12 mouse cellular contexts compared by ENCODE assay signal in genomic region chr8:89038920-89039319, GRCm38 (mm10). TPM values are rescaled to one million over a fixed set of nuclear protein-coding genes. Genes with fewer than 3 reads are reported as not detected.
A peak's percentile ranks its signal among the peaks of the same experiment; 100 is the strongest.
DNase-seq lines count a peak whose midpoint lies in the region; ATAC-seq lines count a peak whose summit lies in the region.
"Had no signal": no experiment of that assay in that cellular context is flagged by ENCODE, and none has a peak within 500 bp of the region (broad histone marks: within the 10 kb centered on the region; RNA-seq: fewer than 3 reads in every experiment).

No protein-coding gene starts in this region.

- WGBS in heart, embryonic 11.5 days (ENCODE audit: insufficient replicate concordance): 54% methylated on average over 4 of the region's 4 CpGs
- 40% methylated on average over 4 of the region's 4 CpGs for WGBS in midbrain, embryonic 10.5 days
- WGBS in midbrain, embryonic 15.5 days: 48% methylated on average over 4 of the region's 4 CpGs
- 36% methylated on average over 4 of the region's 4 CpGs for WGBS in midbrain, embryonic 12.5 days

- H3K4me1 ChIP-seq in heart, embryonic 11.5 days (ENCODE audit: control insufficient read depth, insufficient read depth, low read length): 0 out of 2 replicates have a peak, but pooled peaks cover 3% of the 10 kb centered on the region
- H3K4me1 ChIP-seq in midbrain, embryonic 10.5 days: peaks cover 79% of the 10 kb centered on the region
- peaks cover 34% of the 10 kb centered on the region for H3K4me1 ChIP-seq in midbrain, embryonic 15.5 days
- H3K4me1 ChIP-seq in midbrain, embryonic 12.5 days: peaks cover 52% of the 10 kb centered on the region
- H3K4me1 ChIP-seq: liver, embryonic 13.5 days had no signal

- H3K4me2 ChIP-seq in heart, embryonic 11.5 days: peak overlapping the region; percentile 43; the same call in 1 of the 2 replicates
- no peak overlapping the region for H3K4me2 ChIP-seq in midbrain, embryonic 15.5 days
- peak overlapping the region; percentile 83 for H3K4me2 ChIP-seq in midbrain, embryonic 12.5 days (replicated peaks)

- H3K4me3 ChIP-seq in heart, embryonic 11.5 days (ENCODE audit: low read depth, low read length): 0 out of 2 replicates have a peak overlapping the region, but pooled peaks have one; percentile 5
- peak overlapping the region; percentile 94 for H3K4me3 ChIP-seq in midbrain, embryonic 10.5 days
- H3K4me3 ChIP-seq in midbrain, embryonic 15.5 days: no peak overlapping the region
- peak overlapping the region; percentile 79 for H3K4me3 ChIP-seq in midbrain, embryonic 12.5 days
- H3K4me3 ChIP-seq: liver, embryonic 13.5 days had no signal

- no peaks in the 10 kb centered on the region for H3K36me3 ChIP-seq in heart, embryonic 11.5 days (ENCODE audit: control insufficient read depth, insufficient read depth, low read length)
- no peaks in the 10 kb centered on the region for H3K36me3 ChIP-seq in midbrain, embryonic 10.5 days
- no peaks in the 10 kb centered on the region for H3K36me3 ChIP-seq in midbrain, embryonic 15.5 days (replicated peaks)
- no peaks in the 10 kb centered on the region for H3K36me3 ChIP-seq in midbrain, embryonic 12.5 days
- H3K36me3 ChIP-seq: G1E; liver, embryonic 13.5 days had no signal

- no peaks in the 10 kb centered on the region for H3K9me3 ChIP-seq in heart, embryonic 11.5 days (replicated peaks; ENCODE audit: control insufficient read depth, low read length)
- H3K9me3 ChIP-seq in midbrain, embryonic 10.5 days (replicated peaks): no peaks in the 10 kb centered on the region
- H3K9me3 ChIP-seq in midbrain, embryonic 15.5 days: no peaks in the 10 kb centered on the region
- H3K9me3 ChIP-seq in midbrain, embryonic 12.5 days: no peaks in the 10 kb centered on the region
- H3K9me3 ChIP-seq: liver, embryonic 13.5 days had no signal

- ATAC-seq in heart, embryonic 11.5 days (replicated peaks; ENCODE audit: insufficient number of reproducible peaks, low FRiP score, low TSS enrichment): no peak
- no peak for ATAC-seq in midbrain, embryonic 15.5 days (replicated peaks)
- no peak for ATAC-seq in midbrain, embryonic 12.5 days (ENCODE audit: low FRiP score, low read depth)

- DNase-seq in heart, postnatal 10 days: no peak
- no peak for DNase-seq in midbrain, embryonic 10.5 days (ENCODE audit: low spot score)
- no peak for DNase-seq in adrenal gland, postnatal 4 days (ENCODE audit: low spot score in 2 of 2)
- DNase-seq in c-Kit-positive CD71-positive TER-119-positive erythroid progenitor cells, embryonic 14.5 days (ENCODE audit: low spot score): no peak
- no peak for DNase-seq in urinary bladder, postnatal 25 days (ENCODE audit: low spot score)
- DNase-seq: liver, embryonic 13.5 days had no signal

- intact Hi-C loops in heart, postnatal 10 days (cut with DNase I): no loop called here

- no peak overlapping the region for H3K9ac ChIP-seq in heart, embryonic 11.5 days (ENCODE audit: low read depth, low read length)
- H3K9ac ChIP-seq in midbrain, embryonic 15.5 days: no peak overlapping the region
- peak overlapping the region; percentile 21; the same call in 1 of the 2 replicates for H3K9ac ChIP-seq in midbrain, embryonic 12.5 days (replicated peaks)
- H3K9ac ChIP-seq: liver, embryonic 13.5 days had no signal

- no peak overlapping the region for H3K27ac ChIP-seq in heart, embryonic 11.5 days (ENCODE audit: low read depth, low read length)
- H3K27ac ChIP-seq in midbrain, embryonic 10.5 days (replicated peaks): peak overlapping the region; percentile 99
- no peak overlapping the region for H3K27ac ChIP-seq in midbrain, embryonic 15.5 days
- no peak overlapping the region for H3K27ac ChIP-seq in midbrain, embryonic 12.5 days (replicated peaks)
- H3K27ac ChIP-seq: liver, embryonic 13.5 days; macrophage had no signal

- H3K27me3 ChIP-seq in heart, embryonic 11.5 days (ENCODE audit: control insufficient read depth, insufficient read depth, low read length): peaks cover 3% of the 10 kb centered on the region; the same call in 1 of the 2 replicates
- peaks cover 5% of the 10 kb centered on the region; the same call in 1 of the 2 replicates for H3K27me3 ChIP-seq in midbrain, embryonic 10.5 days (ENCODE audit: low read depth, poor library complexity, severe bottlenecking)
- H3K27me3 ChIP-seq in midbrain, embryonic 15.5 days (replicated peaks): peaks cover 36% of the 10 kb centered on the region
- peaks cover 11% of the 10 kb centered on the region for H3K27me3 ChIP-seq in midbrain, embryonic 12.5 days

RNA-seq across cellular contexts. Expression of gene Sall1, which starts 5.0 kb away (rescaled TPM):
- polyA plus RNA-seq in heart, embryonic 11.5 days (2014; fragmentation: Nextera tagmentation; extraction: Ambion mirVana): 7.7 TPM in 2 replicates
- total RNA-seq in heart, postnatal 10 days (2021): 1 to 10 TPM; 2.0 to 2.8 TPM
- polyA plus RNA-seq in midbrain, embryonic 10.5 days (2016; fragmentation: Nextera tagmentation; extraction: Ambion mirVana): 15.3 and 17.5 TPM in 2 replicates
- polyA plus RNA-seq in midbrain, embryonic 15.5 days (2015; fragmentation: Nextera tagmentation; extraction: Ambion mirVana): 6.6 and 6.8 TPM in 2 replicates
- polyA plus RNA-seq in midbrain, embryonic 12.5 days (2016; fragmentation: Nextera tagmentation; extraction: Ambion mirVana): 13.4 and 16.2 TPM in 2 replicates
- total RNA-seq in adrenal gland, postnatal 4 days (2021): 10 to 100 TPM in 1 of 2 experiments, 1 to 10 TPM in 1; 1.5 to 10.7 TPM
- total RNA-seq: neutrophil, adult 5-6 weeks had no signal
- polyA plus RNA-seq: G1E, macrophage had no signal
